Mouse (Mus musculus): ENCODE data around the gene Lrtm2.

DNA sequence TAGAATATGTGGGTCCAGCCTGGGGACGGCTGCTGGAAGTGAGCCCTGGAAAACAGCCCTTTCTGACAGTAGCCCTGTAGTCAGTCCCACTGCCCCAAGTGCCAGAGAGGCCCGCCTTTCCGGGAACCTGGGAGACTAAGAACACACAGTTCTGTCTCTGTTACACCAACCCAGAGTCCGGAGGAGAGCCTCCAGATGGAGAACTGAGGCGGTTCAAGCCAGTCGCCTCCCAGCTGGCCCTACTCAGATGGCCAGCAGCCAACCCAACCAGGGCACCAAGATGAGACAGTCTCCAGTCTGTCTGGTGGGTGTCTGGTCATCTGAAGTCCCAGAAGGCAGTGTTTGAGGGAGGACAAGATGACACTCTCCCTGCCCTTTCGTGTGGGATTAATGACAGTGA is 8.8 kb downstream of the Lrtm2 start:
- no peak for TF ChIP-seq CTCF (IDR thresholded peaks at IDR 0.05; ENCODE audit: borderline replicate concordance, extremely low read depth, insufficient read depth, insufficient read length)
- TF ChIP-seq POLR2A (IDR thresholded peaks at IDR 0.05; ENCODE audit: borderline replicate concordance, extremely low read depth, insufficient read depth, insufficient read length, poor library complexity, severe bottlenecking) = no peak

All from brain, embryonic 14.5 days (tissue).